Mouse (Mus musculus) liver (tissue): Measurements from ENCODE around the gene Actr8.

ENCODE experiments used
- DNase-seq: peaks from one replicate; pipeline ENCODE4 v3.0.0-alpha.2; 2020; ENCODE audit warnings: mixed read lengths

The Actr8 gene

DNA sequence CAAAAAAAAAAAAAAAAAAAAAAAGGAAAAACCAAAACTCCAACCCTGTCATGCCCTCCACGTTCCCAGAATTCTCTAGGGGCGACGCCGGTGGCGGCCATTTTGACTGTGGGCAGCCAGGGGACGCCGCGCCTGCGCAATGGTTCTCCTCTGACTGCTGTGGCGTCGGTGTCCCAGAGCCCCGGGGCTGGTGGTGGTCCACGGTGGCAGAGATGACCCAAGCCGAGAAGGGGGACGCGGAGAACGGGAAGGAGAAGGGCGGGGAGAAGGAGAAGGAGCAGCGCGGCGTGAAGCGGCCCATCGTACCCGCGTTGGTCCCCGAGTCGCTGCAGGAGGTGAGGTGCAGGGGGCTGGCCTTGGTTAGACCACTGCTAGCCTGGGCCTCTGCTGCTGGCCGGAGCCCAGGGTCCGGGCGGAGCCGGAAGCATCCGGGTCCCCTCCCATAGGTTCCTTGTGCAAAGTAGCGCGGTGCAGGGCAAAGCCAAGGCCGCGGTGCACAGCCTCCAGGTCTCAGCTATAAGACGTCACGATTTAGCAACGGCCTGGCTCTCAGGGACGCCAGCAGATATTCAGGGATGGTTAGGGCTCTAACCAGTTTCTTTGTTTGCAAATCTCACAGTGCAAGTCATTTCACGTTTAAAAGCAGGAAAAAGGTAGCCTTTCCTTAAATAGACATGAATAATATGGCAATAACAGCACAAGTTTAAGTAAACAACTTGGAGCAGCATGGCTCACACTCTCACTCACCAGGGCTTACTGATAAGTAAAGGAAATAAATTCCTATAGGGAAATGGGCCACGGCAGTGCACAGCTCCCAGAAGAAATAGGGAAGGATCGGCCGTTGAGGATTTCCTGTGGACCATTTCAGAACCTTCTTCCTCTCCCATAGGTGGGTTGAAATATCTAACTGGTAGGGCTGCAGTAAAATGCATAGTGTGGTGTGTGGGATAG is at the start of gene Actr8:
Actr8 (plus strand) TSS at position 84 of the 951 bp plus-strand sequence.
- DNase-seq = peak; percentile 92

DNA sequence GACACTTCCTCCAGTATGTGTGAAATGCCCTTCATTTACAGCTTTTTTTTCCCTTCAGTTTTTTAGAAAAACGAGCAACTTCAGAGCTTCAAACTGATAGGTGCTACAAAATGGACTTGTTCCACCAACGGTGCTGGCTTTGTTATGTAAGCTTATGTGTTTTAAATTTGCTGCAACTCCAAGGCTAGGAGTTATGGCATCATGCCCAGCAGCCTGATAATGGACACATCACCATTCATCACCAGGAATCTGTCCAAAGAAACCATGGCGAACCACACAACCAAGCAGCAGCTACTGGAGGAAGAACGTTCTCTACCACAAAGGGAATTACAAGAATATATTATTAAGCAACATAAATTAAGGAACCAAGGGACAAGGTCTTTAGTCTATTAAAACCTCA is 49.2 kb upstream of the Actr8 start:
- no peak for DNase-seq

- DNase-seq = no peak
Measured at GRCm38 (mm10) chr14:29935516-29935915, 42.6 kb upstream of the Actr8 start.

DNA sequence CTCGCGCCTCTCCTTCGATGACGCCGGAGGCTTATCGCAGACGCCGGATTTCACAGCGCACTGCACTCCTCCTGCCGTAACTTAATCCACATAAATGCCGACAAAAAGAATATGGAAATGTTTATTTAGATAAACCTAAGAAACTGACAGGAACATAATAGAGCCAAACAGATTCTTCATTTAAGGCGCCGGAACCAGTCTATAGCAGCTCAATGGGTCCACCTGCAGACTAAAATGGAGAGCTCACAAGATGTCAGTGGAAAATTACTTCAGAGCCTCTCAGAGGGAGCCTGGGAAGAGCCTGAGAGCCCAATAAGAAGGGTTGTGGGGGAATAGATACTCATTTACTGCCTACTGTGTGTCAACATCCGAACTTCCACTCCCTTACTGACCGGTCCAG is 40.7 kb upstream of the Actr8 start:
- DNase-seq = no peak

DNA sequence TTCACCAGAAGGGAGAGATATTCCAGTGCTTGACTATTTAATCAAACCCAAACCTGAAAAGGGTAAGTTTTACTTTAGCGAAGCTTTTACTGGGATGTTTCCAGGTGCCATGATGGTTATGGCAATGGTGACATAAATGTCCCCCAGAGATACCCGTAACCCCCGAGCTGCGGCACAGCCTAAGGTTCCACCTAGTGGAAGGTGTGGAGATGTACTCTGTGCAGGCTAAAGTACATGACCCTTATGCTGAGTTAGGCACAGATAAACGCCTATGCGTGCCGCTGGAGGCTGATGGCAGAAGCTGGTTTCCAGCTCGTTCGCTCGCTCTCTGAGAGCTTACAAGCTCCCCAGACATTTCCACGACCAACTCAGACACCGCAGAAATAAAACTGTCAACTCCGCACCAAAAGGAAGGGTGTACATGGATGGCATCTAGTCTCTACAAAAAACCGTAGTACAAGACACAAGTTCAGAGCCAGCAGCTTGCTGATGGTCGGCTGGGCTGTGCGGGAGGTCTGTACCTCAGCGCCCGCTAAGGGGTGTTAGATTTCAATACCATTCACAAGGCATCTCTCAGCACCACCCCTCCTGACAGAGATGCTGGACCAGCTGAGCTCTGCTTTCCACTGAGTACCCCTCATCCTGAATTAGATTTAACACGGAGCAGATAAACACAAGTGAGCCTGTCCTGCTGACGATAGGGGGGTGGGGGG is 38.4 kb upstream of the Actr8 start:
- DNase-seq = no peak

DNA sequence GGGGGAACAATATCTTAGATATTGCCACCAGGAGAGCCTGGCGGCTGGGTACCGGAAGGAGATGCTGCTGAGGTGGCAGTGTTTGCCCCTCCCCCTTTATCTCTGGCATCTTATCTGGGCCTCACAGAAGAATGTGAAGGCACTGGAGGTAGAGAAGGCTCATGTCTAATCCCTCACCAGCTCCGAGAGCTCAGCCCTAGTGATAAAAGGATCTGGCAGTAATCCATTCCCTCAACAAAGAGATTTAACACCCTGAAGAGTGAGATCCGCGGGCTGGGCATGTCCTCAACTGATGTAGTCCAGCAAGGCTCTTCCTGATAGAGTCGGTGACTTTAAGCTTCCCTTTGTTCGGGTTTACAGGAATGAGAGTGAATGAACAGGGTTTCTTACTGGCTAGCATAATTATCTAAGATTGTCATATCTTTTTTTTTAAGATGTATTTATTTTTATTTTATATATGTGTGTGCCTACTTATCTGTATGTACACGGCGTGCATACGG is 37.8 kb upstream of the Actr8 start:
- peak; percentile 6 for DNase-seq

DNA sequence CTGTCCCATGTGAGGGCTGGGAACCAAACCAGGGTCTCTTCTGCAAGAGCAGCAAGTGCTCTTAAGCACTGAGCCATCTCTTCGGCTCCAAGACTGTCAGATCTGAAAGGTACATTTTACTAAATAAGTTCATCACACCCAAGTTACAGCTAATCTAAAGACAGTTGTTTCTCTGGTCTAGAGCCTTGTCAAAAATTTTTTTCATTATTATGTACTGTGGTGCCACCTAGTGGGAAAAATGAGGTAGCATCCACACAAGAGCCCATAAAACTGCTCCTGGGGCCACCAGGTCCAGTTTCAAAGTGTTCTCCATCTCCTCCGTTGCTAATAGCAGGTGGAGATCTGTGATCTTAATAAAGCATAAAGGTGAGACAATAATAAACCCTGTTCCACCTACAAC is 37.3 kb upstream of the Actr8 start:
- peak; percentile 6 for DNase-seq

DNA sequence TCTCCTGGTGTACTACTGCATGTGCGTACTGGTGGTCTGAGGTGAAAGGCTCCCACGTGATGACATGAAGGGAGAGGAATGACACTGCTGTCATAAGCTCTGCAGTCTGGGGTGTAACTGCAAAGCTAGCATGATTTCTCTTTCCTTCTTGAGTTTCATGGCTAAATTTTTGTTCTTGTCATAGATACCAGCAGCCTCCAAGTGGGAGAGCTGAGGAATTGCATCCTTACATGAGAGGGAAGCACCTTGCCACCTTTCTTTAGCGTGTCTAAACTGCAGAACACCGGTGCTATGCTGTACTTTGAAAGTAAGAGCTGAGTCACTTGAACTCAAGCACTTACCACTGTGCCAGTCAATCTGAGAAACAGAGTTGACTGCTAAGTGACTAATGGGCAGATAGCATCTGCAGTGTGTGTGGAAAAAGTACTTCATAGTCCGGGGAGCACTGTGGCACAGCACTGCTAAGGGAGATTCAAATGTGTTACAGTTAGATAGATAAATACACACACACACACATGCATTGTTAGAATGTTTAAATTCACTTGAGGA is 31.3 kb upstream of the Actr8 start:
- no peak for DNase-seq

GRCm38 (mm10) chr14:29950805-29951204 is 27.3 kb upstream of the Actr8 start:
- peak; percentile 6 for DNase-seq

DNA sequence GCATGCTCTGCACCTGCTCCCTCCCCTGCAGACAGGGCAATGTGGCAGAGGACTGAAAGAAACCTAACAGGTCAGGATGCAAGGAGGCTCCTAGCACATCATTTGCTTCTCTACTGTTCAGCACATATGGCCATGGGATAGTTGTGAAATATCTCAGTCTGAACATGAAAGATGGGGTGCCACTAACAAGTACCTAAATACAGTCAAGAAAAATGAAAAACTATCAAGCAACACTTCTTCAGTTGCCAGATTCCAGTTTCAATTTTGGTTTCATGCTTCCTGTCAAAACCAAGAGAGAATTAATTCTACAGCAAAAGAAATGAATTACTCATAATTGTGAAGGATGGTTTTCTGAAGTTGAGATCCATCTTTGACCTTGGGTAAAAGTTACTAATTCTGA is 20.7 kb upstream of the Actr8 start:
- DNase-seq = no peak

DNA sequence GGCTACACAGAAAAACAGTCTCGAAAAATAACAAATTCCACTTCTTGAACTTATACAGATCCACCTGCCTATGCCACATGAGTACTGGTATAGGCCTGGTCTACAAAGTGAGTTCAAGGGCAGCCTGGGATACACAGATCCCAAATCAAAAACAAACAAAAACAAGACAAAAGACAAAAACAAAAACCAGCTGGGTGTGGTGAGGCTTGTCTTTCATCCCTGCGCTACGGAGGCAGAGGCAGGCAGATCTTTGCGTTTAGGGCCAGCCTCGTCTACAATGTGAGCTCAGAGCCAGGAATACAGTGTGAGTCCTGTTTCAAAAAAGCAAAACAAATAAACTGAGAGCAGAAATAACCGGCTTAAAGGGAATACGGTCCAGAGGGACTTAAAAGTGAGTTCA is 10.5 kb upstream of the Actr8 start:
- no peak for DNase-seq

DNA sequence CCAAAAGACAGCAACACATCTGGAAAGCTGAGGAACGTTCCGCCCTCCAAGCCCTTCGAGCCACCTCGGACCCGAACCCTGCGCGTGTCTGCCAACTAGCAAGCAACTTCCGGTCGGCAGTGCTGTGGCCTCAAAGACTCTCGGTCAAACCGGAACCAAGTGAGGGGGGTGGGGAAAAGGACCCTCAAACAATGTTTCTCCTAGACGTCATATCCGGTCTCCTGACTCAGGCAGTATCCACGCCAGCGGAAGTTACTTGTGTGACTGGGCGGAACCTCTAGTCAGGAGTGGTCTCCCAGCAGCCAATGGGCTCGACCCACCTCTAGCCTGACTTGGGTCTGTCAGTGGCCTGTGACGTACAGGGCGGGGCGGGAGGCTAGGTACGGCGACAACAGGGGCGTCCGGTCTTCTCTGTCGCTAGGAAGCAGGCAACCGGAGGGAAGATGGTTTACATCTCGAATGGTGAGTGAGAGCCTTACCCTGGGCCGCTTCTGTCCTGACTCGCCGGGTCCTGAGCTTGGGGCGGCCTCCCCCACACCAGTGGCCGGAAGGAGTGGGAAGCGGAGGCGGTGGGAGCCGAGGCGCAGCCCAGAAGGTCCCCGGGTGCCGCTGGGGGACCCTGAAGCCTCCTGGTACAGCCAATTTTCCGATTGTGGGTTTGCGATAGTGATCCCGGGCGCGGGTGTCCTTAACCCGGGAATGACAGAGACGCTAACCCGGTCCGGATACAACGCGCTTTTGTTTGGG is 9.9 kb upstream of the Actr8 start, which contains the start of gene Selenok:
Selenok (plus strand) TSS at position 234 of the 747 bp plus-strand sequence.
- DNase-seq = peak; percentile 96

GRCm38 (mm10) chr14:29971446-29971845 is 6.7 kb upstream of the Actr8 start:
- no peak for DNase-seq

DNA sequence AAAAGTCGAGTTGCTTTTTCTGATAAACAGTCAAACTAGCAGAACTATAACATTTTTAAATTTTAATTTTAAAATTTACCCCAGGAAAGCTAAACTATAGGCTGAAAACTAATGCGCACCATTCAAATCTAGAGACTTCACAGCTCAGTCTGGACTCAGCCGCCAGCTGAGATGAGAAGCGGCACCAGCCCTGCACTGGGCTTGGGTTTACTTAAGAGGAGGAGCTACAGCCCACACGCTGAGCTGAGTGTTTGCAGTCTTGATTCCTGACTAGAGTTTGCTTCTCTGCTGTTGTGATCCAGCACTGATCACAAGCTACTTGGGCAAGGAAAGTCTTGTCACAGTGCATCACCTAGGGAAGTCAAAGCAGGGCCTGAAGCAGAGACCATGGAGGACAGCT is 6.1 kb upstream of the Actr8 start:
- no peak for DNase-seq

DNA sequence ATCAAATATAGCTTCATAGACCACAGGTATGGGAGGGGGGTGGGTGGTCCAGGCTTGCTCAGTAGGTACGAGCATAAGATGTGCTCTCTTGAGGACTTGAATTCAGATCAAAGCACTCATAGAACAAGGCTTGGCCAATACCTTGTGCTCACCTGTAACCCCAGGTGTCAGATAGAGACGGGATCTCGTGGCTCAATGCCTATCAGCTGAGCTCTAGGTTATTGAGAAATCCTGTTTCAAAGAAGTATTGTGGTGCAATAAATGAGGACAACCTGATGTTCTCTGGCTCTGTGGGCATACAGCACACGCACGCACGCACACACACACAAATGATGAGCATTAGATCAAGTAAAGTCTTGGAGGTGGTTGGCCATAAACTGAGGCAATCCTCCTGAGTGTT is 1.2 kb upstream of the Actr8 start:
- no peak for DNase-seq

DNA sequence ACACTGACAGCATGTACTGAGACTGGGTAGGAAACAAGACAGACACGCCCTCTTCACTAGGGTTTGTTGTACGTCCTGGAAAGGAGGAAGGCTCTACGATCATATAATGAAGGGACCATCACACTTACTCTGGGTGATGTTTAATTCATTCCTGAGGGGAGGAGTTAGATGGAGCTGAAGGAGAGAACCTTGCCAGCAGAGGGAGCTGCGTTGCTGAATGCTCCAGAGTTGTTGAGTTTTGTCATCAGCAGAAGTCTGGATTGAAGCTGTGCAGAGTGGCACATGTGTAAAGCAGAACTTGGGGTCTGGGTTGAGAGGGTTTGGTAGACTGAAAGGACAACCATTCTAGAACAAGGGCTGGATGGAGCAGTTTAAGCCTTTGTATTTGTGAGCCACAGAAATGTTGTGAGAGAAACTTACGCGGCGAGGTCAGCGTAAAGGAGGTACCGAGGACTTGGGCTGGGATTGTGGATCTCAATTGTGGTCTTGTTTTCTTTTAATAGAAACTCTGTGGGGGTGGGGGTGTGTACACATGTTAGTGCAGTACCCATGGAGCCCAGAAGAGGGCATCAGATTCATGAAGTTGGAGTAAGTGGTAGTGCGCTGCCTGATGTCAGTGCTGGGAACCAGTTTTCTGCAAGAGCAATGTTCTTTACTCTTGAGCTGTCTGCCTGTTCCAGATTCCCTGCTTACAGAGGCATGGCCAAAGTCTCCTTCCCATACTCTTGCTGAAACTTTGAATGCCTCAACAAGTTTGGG is 2.5 kb downstream of the Actr8 start:
- DNase-seq = peak; percentile 27

GRCm38 (mm10) chr14:29986096-29986495 is 8.0 kb downstream of the Actr8 start:
- DNase-seq = no peak

DNA sequence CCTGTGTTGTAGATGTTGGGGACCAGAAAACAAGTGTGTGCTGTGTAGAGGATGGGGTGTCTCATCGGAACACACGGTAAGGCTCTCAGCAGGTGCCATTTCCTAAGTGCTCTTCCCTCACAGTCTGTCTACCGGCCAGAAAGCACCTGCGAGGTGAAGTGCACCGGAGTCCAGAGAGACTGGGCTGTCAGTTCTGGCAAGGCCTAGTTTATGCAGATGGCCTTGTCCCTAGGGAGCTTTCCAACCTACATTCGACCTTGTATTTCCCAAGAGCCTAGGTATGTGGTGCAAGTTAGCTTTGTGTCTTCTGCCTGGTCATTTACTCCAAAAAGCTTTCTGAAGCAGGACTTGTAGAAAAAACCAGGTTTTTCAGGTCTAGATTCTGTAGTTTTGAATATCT is 9.1 kb downstream of the Actr8 start:
- DNase-seq = no peak

DNA sequence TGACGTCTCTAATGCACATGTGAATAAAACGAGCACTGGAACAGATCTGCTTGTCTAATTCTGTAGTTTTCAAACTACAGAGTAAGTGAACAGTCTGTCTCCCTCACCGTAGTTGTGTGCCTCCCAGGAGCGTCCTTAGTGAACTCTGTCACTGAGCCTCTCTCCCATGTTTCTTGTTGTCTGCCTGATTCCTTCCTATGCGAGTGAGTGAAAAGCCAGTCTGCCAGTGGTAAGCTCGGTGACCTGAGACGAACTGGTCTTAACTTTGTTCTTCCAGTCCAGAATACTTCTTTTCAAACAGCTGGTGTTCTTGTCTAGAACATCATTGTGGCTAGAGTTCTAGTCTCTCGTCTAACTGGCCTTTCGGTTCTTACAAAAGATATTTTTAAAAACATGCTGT is 9.6 kb downstream of the Actr8 start:
- DNase-seq = no peak

DNA sequence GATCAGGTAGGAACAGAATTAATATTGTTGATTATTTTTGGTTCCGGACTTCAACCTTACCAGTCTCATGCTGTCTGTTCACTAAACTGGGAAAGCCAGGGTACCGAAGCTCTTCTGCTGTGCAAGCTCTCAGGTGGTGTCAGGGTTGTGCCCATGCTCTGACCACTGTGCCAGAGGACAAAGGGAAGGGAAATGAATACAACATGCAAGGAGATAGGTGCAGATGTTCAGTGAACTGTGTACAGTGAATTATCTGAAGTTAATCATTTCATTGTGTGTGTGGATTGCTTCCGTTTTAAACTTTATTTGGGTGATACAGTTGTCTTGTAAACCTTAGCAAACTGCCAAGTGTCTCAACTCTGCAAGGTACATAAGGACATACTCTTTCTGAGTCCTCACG is 10.2 kb downstream of the Actr8 start:
- no peak for DNase-seq

DNA sequence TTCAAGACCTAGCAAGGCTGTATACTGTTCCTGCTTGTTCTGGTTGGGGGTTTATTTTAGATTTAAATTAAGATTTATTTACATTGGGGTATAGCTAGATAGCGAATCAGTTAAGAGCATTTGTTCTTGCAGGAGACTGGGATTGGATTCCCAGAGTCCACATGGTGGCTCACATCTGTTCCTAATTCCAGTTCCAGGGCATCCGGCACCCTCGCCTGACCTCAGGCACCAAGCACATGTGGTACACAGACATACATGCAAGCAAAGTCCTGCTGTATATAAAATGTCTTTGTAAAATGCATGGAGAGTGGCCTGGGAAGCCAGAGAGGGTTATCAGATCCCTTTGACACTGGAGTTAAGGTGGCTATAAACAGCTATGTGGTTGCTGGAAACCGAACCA is 16.8 kb downstream of the Actr8 start:
- DNase-seq = no peak
